Mouse (Mus musculus) gastrocnemius, postnatal 10 days (tissue): ENCODE measurements around the gene Oas1g. TPM values are rescaled to one million over a fixed set of nuclear protein-coding genes. Genes with fewer than 3 reads are reported as not detected.
"Not testable (repeated sequence)": the region's sequence is repeated elsewhere in the genome, so short reads cannot be mapped to it uniquely, and the experiment has no call there.

Source experiments
- DNase-seq: peaks from one replicate; pipeline ENCODE4 v3.0.0; 2021; ENCODE audit warnings: mixed read lengths
- long read RNA-seq, 2 experiments: library from polyadenylated mRNA; stranded (forward); transcript quantifications; one replicate each; pipeline ENCODE4 v2.0.0; 2021
- total RNA-seq, 2 experiments: library from RNA; stranded (reverse); gene quantifications; 2 replicates each; pipeline ENCODE4 v1.2.3; 2021

Gene Oas1g
- not detected for total RNA-seq
- long read RNA-seq, experiment 1, result 0 reads
- long read RNA-seq, experiment 2, result 0 reads

- not testable (repeated sequence) for DNase-seq
These were observed at the start of gene Oas1g for GRCm38 (mm10) chr5:120887413-120887812. Oas1g (minus strand) TSS chr5:120887613.

DNA sequence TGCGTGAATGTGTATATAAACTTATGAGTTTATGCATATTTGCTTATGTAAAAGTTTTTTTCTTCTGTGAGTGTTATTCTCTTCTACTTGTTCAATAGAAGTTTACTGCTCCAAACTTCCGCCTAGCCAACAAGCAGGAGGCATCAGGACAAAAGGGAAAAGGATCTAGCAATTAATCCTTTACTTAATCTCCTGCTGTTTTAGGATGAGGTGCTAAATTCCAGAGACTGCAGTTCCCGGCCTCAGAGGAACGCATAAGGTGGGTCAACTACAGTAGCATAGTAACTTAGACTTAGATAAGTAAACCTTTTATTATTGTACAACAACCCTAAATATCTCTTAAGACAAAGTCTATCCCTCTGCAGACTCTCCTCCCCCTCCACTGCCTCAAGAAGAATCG is 46.6 kb upstream of the Oas1g start:
- no peak for DNase-seq

- no peak for DNase-seq
These were observed 39.6 kb upstream of the Oas1g start for GRCm38 (mm10) chr5:120927036-120927435.

DNA sequence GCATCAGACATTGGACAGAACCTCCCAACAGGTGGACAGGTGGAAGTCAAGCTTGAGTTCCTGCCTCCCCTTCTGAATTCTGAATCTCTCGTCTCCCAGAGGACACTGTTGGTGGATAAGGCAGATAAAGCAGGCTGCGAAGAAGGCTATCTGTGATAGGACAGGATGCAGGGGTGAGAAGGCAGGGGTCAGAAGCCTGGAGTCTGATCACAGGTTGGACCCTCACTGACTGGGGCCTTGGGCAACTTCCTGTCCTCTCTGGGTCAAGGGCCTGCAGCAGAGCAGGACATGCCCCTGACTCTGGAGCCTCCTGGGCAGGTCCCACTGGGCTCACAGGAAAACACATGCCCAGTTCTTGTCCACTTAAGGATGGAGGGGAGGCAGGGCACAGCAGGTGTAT is 38.9 kb upstream of the Oas1g start:
- DNase-seq, result not testable (repeated sequence)

GRCm38 (mm10) chr5:120924520-120924919 is 37.1 kb upstream of the Oas1g start:
- not testable (repeated sequence) for DNase-seq

- no peak for DNase-seq
These were observed 36.6 kb upstream of the Oas1g start for GRCm38 (mm10) chr5:120923969-120924368.

GRCm38 (mm10) chr5:120920296-120920695 is 32.9 kb upstream of the Oas1g start:
- no peak for DNase-seq

DNA sequence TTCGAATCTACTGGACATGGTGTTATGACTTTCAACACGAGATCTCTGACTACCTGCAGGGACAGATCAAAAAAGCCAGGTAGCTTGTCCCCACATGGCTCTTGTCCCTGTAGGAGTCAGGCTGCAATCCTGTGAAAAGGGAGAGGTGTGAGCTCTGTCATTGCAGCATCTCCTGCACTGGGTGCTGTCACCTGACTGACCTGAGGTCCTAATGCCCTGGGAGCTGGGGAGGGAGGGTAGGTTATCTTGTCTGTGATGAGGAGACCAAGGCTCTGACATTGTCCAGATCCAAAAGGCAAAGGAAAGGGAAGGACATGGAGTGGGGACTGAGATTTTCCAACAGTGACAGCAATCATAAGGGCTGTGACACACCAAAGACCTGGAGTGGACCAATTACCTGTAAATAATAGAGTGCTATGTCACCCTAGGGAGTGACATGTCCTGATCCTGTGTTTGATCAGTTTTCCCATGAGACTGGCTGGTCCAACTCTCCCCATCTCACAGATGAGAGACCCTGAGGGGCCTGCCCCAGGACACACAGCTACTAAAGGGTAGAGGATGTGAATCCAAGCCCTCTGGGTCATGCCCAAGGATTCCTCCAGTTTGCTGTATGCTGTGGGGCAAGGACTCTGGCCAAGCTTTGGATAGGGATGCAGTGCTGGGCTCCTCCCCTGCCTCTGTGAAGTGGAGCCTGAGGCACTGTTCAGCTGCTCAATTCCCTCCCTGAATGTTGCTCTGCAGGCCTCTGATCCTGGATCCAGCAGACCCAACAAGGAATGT is 31.9 kb upstream of the Oas1g start:
- DNase-seq, result not testable (repeated sequence)

DNA sequence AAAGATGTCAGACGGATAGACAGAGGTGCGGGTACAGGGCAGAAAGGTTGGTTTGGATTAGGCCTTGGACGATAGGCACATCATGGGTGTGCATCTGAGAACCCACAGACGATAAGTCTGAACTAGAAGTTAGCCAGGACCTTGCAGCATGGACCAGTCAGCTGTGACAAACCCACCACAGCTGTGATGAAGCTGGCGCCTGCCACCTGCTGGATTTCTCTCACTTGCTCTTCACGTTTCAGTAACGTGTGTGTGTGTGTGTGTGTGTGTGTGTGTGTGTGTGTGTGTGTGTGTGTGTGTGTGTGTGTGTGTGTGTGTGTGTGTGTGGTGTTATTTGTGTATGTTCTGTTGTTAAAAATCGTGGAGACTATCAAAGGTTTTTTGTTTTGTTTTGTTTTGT is 26.8 kb upstream of the Oas1g start, which contains the start of gene Oas1d:
Gene Oas1d (plus strand): TSS at position 333 of the 400 bp plus-strand sequence.
- not testable (repeated sequence) for DNase-seq

DNA sequence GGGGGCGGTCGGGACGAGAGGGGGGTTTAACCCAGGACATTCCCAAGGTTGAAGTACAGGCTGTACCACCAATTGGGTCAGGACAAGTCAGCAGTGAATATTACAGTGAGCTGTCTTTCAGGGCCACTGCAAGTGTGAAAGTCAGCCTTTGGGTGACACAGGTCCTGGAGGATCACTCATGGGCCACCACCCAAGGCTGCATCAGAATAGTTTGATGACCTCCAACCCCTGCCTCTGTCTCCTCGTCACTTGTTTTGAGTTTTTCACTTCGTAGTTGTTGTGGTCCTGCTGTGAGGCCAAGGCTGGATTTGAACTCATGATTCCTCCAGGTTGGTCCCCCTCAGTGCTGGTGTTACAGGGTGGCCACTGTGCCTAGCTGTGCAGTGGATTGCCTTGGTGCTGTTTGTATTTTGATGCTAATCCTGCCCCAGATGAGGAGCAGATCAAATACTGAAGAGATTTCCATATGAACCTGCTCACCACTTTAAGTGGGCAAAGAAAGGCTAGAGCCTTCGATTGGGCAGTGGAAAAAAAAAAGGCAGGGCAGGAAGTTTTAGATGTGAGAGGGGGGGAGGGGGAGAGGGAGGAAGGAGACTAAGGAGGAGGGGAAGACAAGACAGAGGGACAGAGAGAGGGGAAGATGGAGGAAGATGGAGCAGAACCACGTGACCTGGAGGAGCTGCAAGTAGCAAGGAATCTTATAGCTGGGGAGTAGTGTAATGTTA is 20.9 kb upstream of the Oas1g start:
- no peak for DNase-seq

- DNase-seq, result not testable (repeated sequence)
These were observed 19.6 kb upstream of the Oas1g start, which contains the start of gene Oas1a for GRCm38 (mm10) chr5:120906791-120907733. Oas1a (minus strand) TSS chr5:120907521.

DNA sequence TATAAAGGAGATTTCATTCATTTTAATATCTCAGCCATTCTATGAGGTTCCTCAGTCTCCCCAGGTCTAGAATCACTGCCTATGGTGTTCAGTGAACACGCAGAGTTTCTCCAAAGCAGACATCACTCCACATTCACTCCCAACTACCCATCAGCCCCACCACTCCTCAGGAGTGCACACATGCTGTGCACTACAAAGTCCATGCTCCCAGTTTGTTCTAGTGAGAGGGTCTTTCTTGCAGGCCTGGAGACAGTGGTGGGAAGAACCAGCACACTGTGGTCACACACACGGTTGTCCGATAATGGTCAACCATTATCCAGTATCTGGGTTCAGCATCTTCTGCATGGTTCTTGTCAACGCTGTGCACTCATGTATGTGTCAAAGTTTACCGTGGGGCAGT is 14.6 kb upstream of the Oas1g start:
- no peak for DNase-seq

- no peak for DNase-seq
These were observed 13.3 kb upstream of the Oas1g start for GRCm38 (mm10) chr5:120900666-120901065.

DNA sequence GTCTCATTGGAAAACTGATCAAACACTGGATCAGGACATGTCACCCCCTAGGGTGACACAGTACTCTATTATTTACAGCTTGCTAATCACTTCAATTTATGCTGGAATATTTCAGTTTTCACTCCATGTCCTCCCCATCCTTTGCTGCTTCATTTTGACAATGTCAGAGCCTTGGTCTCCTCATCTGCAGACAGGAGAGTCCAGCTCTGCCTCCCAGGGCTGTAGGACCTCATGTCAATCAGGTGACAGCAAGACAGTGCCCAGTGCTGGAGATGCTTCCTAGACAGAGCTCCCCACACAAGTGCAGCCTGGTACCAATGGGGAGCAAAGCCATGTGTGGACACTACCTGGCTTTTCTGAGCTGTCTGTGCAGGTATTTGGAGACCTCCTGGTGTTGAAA is 11.3 kb upstream of the Oas1g start:
- DNase-seq, result no peak

GRCm38 (mm10) chr5:120898307-120898706 is 10.9 kb upstream of the Oas1g start:
- DNase-seq, result no peak

DNA sequence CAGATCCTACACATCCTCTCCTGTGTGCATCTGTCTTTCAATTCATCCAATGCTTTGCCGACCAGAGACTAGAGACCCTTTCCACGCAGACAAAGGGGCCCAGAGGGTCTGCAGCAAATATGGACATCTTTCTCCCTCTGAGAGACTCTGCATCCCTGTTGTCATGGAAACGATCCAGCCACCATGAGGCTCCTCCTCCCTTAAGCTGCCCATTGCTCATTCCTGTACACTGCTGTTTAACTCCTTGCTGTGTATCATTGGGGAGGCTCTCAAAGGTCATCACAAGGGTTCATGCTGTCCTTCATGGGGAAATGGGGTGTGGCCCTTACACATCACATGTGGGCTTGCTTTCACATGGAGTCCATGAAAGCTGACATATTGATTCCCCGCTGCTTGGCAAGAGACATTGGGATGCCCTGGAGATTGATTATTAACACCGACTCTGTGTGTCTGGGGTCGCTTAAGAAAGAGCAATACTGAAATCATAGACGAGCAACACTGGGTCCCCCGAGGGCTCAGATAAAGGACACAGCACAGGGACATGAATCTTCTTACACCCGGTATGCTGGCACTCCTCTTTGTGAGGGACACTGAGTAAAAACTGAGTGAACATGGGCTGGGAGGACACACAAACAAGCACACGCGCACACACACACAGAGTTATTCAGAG is 8.0 kb upstream of the Oas1g start:
- no peak for DNase-seq

DNA sequence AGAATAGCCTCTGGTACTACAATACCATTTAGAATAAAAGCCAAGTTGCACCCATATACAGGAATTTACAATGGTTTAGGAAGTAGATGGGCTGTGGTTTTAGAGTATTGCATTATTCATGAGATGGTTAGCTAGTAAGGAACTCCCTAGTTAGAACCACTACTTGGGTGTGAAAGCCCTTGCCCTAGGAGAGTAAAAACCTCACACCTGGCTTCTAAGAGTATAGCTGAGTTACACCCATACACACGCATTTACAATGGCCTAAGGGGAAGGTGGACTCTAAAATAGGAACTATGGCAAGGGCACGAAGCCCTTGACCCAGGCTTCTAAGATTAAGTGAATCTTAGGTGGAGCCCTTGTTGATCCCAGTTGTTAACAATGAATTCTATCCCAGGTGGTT is 7.3 kb upstream of the Oas1g start:
- DNase-seq, result not testable (repeated sequence)

GRCm38 (mm10) chr5:120893866-120894265 is 6.5 kb upstream of the Oas1g start:
- DNase-seq, result not testable (repeated sequence)

DNA sequence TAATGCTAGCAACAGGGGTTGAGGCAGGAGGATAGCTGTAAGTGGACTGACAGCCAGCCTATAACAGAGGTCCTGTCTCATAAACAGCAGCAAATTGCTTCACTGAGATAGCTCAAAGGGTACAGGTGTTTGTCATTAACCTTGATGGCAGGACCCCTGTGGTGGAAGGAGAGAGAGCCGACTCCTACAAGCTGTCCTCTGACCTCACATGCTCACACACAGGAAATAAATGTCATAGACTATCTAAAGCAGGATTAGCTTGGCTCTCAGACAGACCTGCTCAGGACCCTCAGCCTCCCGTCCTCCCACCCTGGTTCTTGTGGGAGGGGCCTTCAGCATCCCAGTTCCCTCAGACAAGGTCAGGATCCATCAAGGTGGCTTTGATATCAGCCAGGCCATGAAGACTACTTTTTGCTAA is 4.8 kb upstream of the Oas1g start:
- DNase-seq, result no peak

DNA sequence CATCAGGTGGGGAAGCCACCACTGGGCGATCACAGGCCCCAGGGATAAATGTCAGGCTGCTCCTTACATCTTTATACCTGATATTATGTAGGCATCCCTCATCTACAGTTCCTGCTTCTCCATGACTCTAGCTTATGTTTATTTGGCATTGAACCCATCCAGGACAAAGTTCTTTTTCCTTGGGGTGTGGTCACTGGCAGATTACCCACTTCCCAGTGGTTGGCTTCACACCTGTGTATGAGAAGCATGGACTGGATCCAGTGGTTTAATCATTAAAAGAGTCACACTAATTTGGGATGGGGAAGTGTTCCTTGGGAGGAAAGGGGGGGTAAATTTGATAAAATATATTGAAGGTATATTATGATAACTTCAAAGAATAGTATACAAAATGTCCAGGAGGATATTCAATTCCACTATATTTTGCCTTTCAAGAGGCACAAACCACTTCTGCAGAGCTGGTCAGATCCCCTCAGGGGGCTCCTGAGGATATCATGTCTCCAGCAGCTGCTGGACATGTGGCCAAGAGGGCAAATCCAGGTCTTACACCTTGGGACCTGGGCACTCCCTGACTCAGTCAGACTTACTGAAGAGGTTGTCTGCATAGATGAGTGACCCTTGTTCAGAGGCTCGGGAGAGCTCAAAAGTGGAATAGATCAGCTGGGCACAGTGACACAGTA is 4.3 kb upstream of the Oas1g start:
- DNase-seq, result not testable (repeated sequence)

DNA sequence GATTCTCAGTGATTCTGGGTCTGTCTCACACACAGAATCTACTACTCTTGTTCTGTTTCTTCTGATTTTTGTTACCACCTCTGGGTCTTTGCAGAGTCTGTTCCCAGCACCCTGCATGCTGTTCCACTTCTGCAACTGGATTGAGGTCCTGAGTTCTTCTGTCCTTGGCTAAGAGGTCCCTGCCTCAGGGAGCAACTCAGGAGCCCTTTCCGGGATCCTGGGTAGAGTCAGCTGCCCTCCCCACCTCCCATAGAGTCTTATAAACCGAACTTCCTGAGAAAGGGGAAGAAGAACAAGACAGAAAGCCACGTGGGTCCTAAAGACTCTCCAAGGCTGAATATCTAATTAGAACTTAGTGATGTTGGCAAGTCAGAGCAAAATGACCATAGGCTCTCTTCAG is 3.6 kb upstream of the Oas1g start:
- DNase-seq, result no peak
